In the genomic region with DNA sequence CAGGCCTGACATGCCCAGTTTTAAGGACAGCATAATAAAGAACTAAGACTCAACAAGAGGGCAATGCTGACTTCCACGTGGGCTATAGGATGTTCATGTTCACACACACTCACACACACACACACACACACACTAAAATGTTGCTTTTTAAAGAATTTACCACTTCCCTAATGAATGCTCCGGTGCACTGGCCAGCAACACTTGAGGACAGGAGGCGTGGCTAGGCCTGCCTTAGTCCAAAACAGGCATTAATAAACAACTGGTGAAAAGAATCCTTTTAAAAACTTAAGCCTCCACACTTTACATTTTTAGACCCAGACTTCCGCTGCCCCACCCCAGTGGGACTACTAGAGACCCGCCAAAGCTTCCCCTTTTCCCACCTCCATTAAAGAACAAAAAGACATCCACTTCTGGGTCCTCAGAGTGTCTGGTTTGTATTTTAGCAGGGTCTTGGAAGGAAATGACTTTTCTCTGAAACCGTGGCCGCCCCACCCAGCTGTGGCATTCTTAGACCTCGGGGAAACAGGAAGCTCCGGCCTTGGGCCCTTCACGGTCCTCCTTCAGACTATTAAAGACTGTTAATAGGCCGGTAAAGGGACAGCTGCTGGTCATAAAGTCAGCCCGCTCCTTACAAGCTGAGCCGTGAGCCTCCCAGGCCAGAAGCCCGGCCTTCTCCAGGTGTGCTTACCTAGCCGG, we compare ENCODE assay signal across 7 mouse cellular contexts. TPM values are rescaled to one million over a fixed set of nuclear protein-coding genes. Genes with fewer than 3 reads are reported as not detected.
DNase-seq lines count a peak whose midpoint lies in the region; ATAC-seq and TF ChIP-seq lines count a peak whose summit lies in the region.

No protein-coding gene starts in this region.

- no peaks in the 10 kb centered on the region for H3K27me3 ChIP-seq in CH12.LX (replicated peaks)
- H3K27me3 ChIP-seq in hindbrain, embryonic 14.5 days (ENCODE audit: control insufficient read depth, insufficient read depth, low read length), result no peaks in the 10 kb centered on the region
- no peaks in the 10 kb centered on the region for H3K27me3 ChIP-seq in liver, adult 2 months (ENCODE audit: control insufficient read depth, insufficient read depth, low read length)

- WGBS in hindbrain, embryonic 14.5 days, result 18% methylated on average over 15 of the region's 15 CpGs
- 43% methylated on average over 15 of the region's 15 CpGs for WGBS in liver, adult 2 months

- no peak; the same call in 1 of the 2 replicates for ATAC-seq in hindbrain, embryonic 14.5 days (ENCODE audit: low FRiP score)

- peak overlapping the region in 2 of 3 experiments; percentile 36 to 51 for H3K4me3 ChIP-seq in CH12.LX (replicated peaks in 1 of 3; ENCODE audit: low read depth in 2 of 3, low read length in 2 of 3, poor library complexity in 1 of 3)
- peak overlapping the region; percentile 18 for H3K4me3 ChIP-seq in hindbrain, embryonic 14.5 days (replicated peaks; ENCODE audit: low read length)
- H3K4me3 ChIP-seq in liver, adult 2 months (ENCODE audit: insufficient read depth, low read depth, low read length), result peak overlapping the region; percentile 52

- TF ChIP-seq CTCF in CH12.LX (conservative IDR thresholded peaks at IDR 0.05 in 1 of 2, IDR thresholded peaks at IDR 0.05 in 1 of 2; ENCODE audit: low read depth in 2 of 2, low read length in 2 of 2), result no peak
- no peak for TF ChIP-seq CTCF in liver, adult 2 months (IDR thresholded peaks at IDR 0.05; ENCODE audit: low read depth, low read length)

- peak overlapping the region; percentile 86 for H3K4me2 ChIP-seq in CH12.LX (ENCODE audit: insufficient read depth, low read depth, poor library complexity, severe bottlenecking)
- H3K4me2 ChIP-seq in hindbrain, embryonic 14.5 days (replicated peaks), result peak overlapping the region; percentile 28

- peak overlapping the region; percentile 83 for H3K27ac ChIP-seq in CH12.LX (ENCODE audit: insufficient read depth, low read depth)
- H3K27ac ChIP-seq in hindbrain, embryonic 14.5 days, result peak overlapping the region; percentile 84
- H3K27ac ChIP-seq in liver, adult 2 months (replicated peaks; ENCODE audit: insufficient read depth, low read depth, low read length), result peak overlapping the region; percentile 75

- in situ Hi-C loops in CH12.LX (cut with MboI; ENCODE audit: low pct_ligation_motif_present, low pct_unique_long_range_greater_than_20kb, low sequenced_read_pairs), result loop anchor here (5.0 kb wide), 1 partner anchor 168 kb away; no protein-coding TSS in a partner anchor

- no peaks in the 10 kb centered on the region for H3K9me3 ChIP-seq in CH12.LX (replicated peaks; ENCODE audit: low read length)
- no peaks in the 10 kb centered on the region for H3K9me3 ChIP-seq in hindbrain, embryonic 14.5 days (ENCODE audit: control insufficient read depth, low read length)

- TF ChIP-seq POLR2A in CH12.LX (IDR thresholded peaks at IDR 0.05; ENCODE audit: low read depth, low read length), result peak; percentile 24; the same call in 1 of the 2 replicates
- no peak for TF ChIP-seq POLR2A in liver, adult 2 months (IDR thresholded peaks at IDR 0.05; ENCODE audit: extremely low read depth, insufficient read depth, low read length)

- dilution Hi-C loops in CH12.LX (cut with MboI; ENCODE audit: extremely low pct_ligation_motif_present, extremely low pct_unique_long_range_greater_than_20kb, low sequenced_read_pairs), result no loop called here

- TF ChIP-seq RAD21 in CH12.LX (IDR thresholded peaks at IDR 0.05; ENCODE audit: low read depth, low read length), result no peak

- 0 out of 2 replicates have a peak, but pooled peaks have one; percentile 33 for TF ChIP-seq EP300 in CH12.LX (IDR thresholded peaks at IDR 0.05; ENCODE audit: low read length)

- peak; percentile 60 for DNase-seq in CH12.LX (ENCODE audit: extremely low read depth)
- peak; percentile 89 for DNase-seq in ZHBTc4 (ENCODE audit: low read depth, low spot score)
- peak; percentile 78 for DNase-seq in forelimb bud, embryonic 11.5 days (ENCODE audit: low read depth, low spot score)
- DNase-seq in hindbrain, embryonic 14.5 days (ENCODE audit: low spot score), result no peak
- peak; percentile 33 for DNase-seq in liver, adult 2 months (ENCODE audit: extremely low read depth, low read depth, low spot score)
- DNase-seq in monocyte, adult 2 months (ENCODE audit: low read depth in 1 of 2, low spot score in 2 of 2), result peak; percentile 59 to 68
- DNase-seq in retina, postnatal 1 day, result no peak

- H3K4me1 ChIP-seq in CH12.LX (ENCODE audit: control insufficient read depth in 1 of 2, insufficient read depth in 2 of 2), result peaks cover 25 to 64% of the 10 kb centered on the region in 2 experiments
- H3K4me1 ChIP-seq in hindbrain, embryonic 14.5 days (replicated peaks; ENCODE audit: control insufficient read depth, insufficient read depth, low read length), result peaks cover 20% of the 10 kb centered on the region
- peaks cover 6% of the 10 kb centered on the region for H3K4me1 ChIP-seq in liver, adult 2 months (ENCODE audit: control insufficient read depth, insufficient read depth, low read length)

- H3K79me2 ChIP-seq in CH12.LX (replicated peaks; ENCODE audit: control insufficient read depth, extremely low read depth, insufficient read depth, poor library complexity, severe bottlenecking), result no peaks in the 10 kb centered on the region
- H3K79me2 ChIP-seq in liver, adult 2 months (ENCODE audit: control insufficient read depth, insufficient read depth, low read length), result no peaks in the 10 kb centered on the region

- H3K36me3 ChIP-seq in CH12.LX (replicated peaks in 1 of 2; ENCODE audit: control insufficient read depth in 1 of 2, insufficient read depth in 1 of 2, low read length in 1 of 2), result peaks cover 3 to 16% of the 10 kb centered on the region in 2 experiments
- H3K36me3 ChIP-seq in hindbrain, embryonic 14.5 days (replicated peaks; ENCODE audit: control insufficient read depth, insufficient read depth), result peaks cover 6% of the 10 kb centered on the region; the same call in 1 of the 2 replicates
- H3K36me3 ChIP-seq in liver, adult 2 months (ENCODE audit: control insufficient read depth, insufficient read depth, low read length), result no peaks in the 10 kb centered on the region

- H3K9ac ChIP-seq in CH12.LX (ENCODE audit: insufficient read depth, low read depth), result peak overlapping the region; percentile 71
- H3K9ac ChIP-seq in hindbrain, embryonic 14.5 days, result peak overlapping the region; percentile 47
- peak overlapping the region; percentile 52; the same call in 1 of the 2 replicates for H3K9ac ChIP-seq in liver, adult 2 months (ENCODE audit: low read depth, low read length)

TF ChIP-seq in CH12.LX, 34 proteins besides CTCF, POLR2A, EP300 and RAD21:
- TF ChIP-seq GABPA (IDR thresholded peaks at IDR 0.05; ENCODE audit: insufficient replicate concordance, low read depth, low read length) (no peak), ELF1 (IDR thresholded peaks at IDR 0.05; ENCODE audit: low read depth, low read length) (0 out of 2 replicates have a peak, but pooled peaks have one; percentile 41), BHLHE40 (IDR thresholded peaks at IDR 0.05; ENCODE audit: low read depth, low read length) (0 out of 2 replicates have a peak, but pooled peaks have one; percentile 43), MYC (IDR thresholded peaks at IDR 0.05; ENCODE audit: low read depth, low read length) (peak; percentile 87), CHD1 (IDR thresholded peaks at IDR 0.05; ENCODE audit: low read depth, low read length) (peak; percentile 88), ZNF384 (IDR thresholded peaks at IDR 0.05; ENCODE audit: low read depth, low read length) (no peak), TCF12 (IDR thresholded peaks at IDR 0.05; ENCODE audit: low read depth, low read length) (peak; percentile 44), MAX (IDR thresholded peaks at IDR 0.05; ENCODE audit: low read length) (peak; percentile 83), NRF1 (IDR thresholded peaks at IDR 0.05; ENCODE audit: low read depth, low read length) (peak; percentile 9; the same call in 1 of the 2 replicates), SIN3A (IDR thresholded peaks at IDR 0.05; ENCODE audit: low read length) (peak; percentile 90), MEF2A (IDR thresholded peaks at IDR 0.05; ENCODE audit: borderline replicate concordance, low read depth, low read length) (peak; percentile 70), TBP (conservative IDR thresholded peaks at IDR 0.05; ENCODE audit: low read depth, low read length) (no peak), JUN (IDR thresholded peaks at IDR 0.05; ENCODE audit: insufficient read depth, low read depth, low read length) (no peak), MXI1 (IDR thresholded peaks at IDR 0.05; ENCODE audit: low read depth, low read length) (peak; percentile 91), MAFK (IDR thresholded peaks at IDR 0.05; ENCODE audit: insufficient replicate concordance, low read length) (0 out of 2 replicates have a peak, but pooled peaks have one; percentile 18), ETS1 (conservative IDR thresholded peaks at IDR 0.05; ENCODE audit: low read depth, low read length) (0 out of 2 replicates have a peak, but pooled peaks have one; percentile 14), PAX5 (IDR thresholded peaks at IDR 0.05; ENCODE audit: low read length) (no peak)

RNA-seq across cellular contexts. Expression of a gene that starts 9.7 kb away (rescaled TPM):
- 20.1 and 24.3 TPM in 2 replicates for total RNA-seq in CH12.LX (2012; rRNA removed)
- 13.7 and 15.9 TPM in 2 replicates for total RNA-seq in CH12.LX (2014; rRNA removed)
- polyA plus RNA-seq in CH12.LX (2012; ENCODE audit: insufficient read length, low read depth), result 31.0 and 31.8 TPM in 2 replicates
- 3.0 and 3.9 TPM in 2 replicates for polyA plus RNA-seq in hindbrain, embryonic 14.5 days (2014; fragmentation: Nextera tagmentation; extraction: Ambion mirVana)
- 8.9 and 15.5 TPM in 2 replicates for total RNA-seq in liver, adult 2 months (2014; rRNA removed)
- polyA plus RNA-seq in liver, adult 2 months (2012; rRNA removed), result 18.5 and 21.3 TPM in 2 replicates

RNA-seq across cellular contexts. Expression of a gene that starts 12.8 kb away (rescaled TPM):
- 3.7 and 4.3 TPM in 2 replicates for total RNA-seq in CH12.LX (2012; rRNA removed)
- total RNA-seq in CH12.LX (2014; rRNA removed), result 3.6 and 5.0 TPM in 2 replicates
- polyA plus RNA-seq in CH12.LX (2012; ENCODE audit: insufficient read length, low read depth), result 2.9 and 4.0 TPM in 2 replicates
- polyA plus RNA-seq in hindbrain, embryonic 14.5 days (2014; fragmentation: Nextera tagmentation; extraction: Ambion mirVana), result 9.9 and 10.1 TPM in 2 replicates
- 5.9 and 6.4 TPM in 2 replicates for total RNA-seq in liver, adult 2 months (2014; rRNA removed)
- polyA plus RNA-seq in liver, adult 2 months (2012; rRNA removed), result 5.9 and 7.5 TPM in 2 replicates

RNA-seq across cellular contexts. Expression of a gene that starts 57.7 kb away (rescaled TPM):
- 0.97 and 1.0 TPM in 2 replicates for total RNA-seq in CH12.LX (2012; rRNA removed)
- total RNA-seq in CH12.LX (2014; rRNA removed), result 0.61 and 1.1 TPM in 2 replicates
- 2.0 and 2.8 TPM in 2 replicates for polyA plus RNA-seq in CH12.LX (2012; ENCODE audit: insufficient read length, low read depth)
- polyA plus RNA-seq in hindbrain, embryonic 14.5 days (2014; fragmentation: Nextera tagmentation; extraction: Ambion mirVana), result 2.7 and 3.9 TPM in 2 replicates
- total RNA-seq in liver, adult 2 months (2014; rRNA removed), result 0.55 and 0.81 TPM in 2 replicates
- 0.54 and 0.77 TPM in 2 replicates for polyA plus RNA-seq in liver, adult 2 months (2012; rRNA removed)

Comparison
In these comparisons a context has a peak if more than half of its experiments do, and no peak if none do; other contexts are left out.
1. DNase-seq: peak in CH12.LX (single experiment), ZHBTc4 (single experiment), forelimb bud, embryonic 11.5 days (single experiment), liver, adult 2 months (single experiment) and monocyte, adult 2 months (2 of 2); none in hindbrain, embryonic 14.5 days (single experiment) and retina, postnatal 1 day (single experiment).
2. Peak in every context shown above with its lines, with median percentiles within 50 percentile points of each other: H3K27ac ChIP-seq, H3K4me3 ChIP-seq and H3K9ac ChIP-seq.